Mouse (Mus musculus) midbrain, postnatal 0 days (tissue): ENCODE results near the gene Smo. TPM values are rescaled to one million over a fixed set of nuclear protein-coding genes. Genes with fewer than 3 reads are reported as not detected.

Experiments
- ATAC-seq: fragments of 200-750 bp; cut with Nextera tagmentation; 2 replicates; pipeline ENCODE4 v1.8.0; 2017; ENCODE audit warnings: moderate number of reproducible peaks, mild to moderate bottlenecking, moderate TSS enrichment, moderate library complexity; ENCODE audit not compliant: low FRiP score
- DNase-seq: peaks from one replicate; pipeline ENCODE4 v3.0.0-alpha.2; 2015; ENCODE audit warnings: low spot score
- H3K27ac ChIP-seq: fragments of 300-500 bp; sonication (generic); 2 replicates; pipeline ENCODE4 v1.5.1; 2014; ENCODE audit warnings: low read depth, mild to moderate bottlenecking, low read length, mixed read lengths
- H3K27me3 ChIP-seq: fragments of 300-500 bp; sonication (generic); 2 replicates; pipeline ENCODE4 v1.6.1; 2014; ENCODE audit warnings: low read length, control low read depth, mixed read lengths; ENCODE audit not compliant: insufficient read depth
- H3K36me3 ChIP-seq: fragments of 300-500 bp; sonication (generic); 2 replicates; pipeline ENCODE4 v1.6.1; 2014; ENCODE audit warnings: low read length, control low read depth, mixed read lengths; ENCODE audit not compliant: insufficient read depth
- H3K4me1 ChIP-seq: fragments of 300-500 bp; sonication (generic); 2 replicates; pipeline ENCODE4 v1.6.1; 2014; ENCODE audit warnings: mild to moderate bottlenecking, control low read depth, antibody characterized with exemption, low read length, mixed read lengths; ENCODE audit not compliant: insufficient read depth
- H3K4me2 ChIP-seq: fragments of 300-500 bp; sonication (generic); 2 replicates; pipeline ENCODE4 v1.6.1; 2014; ENCODE audit warnings: low read depth, mild to moderate bottlenecking, low read length, mixed read lengths; ENCODE audit not compliant: poor library complexity, severe bottlenecking
- H3K4me3 ChIP-seq: fragments of 300-500 bp; sonication (generic); 2 replicates; pipeline ENCODE4 v1.5.1; 2014; ENCODE audit warnings: low read depth, mild to moderate bottlenecking, low read length, moderate library complexity
- H3K9ac ChIP-seq: fragments of 300-500 bp; sonication (generic); replicated peaks from 2 replicates; pipeline ENCODE4 v1.6.1; 2014; ENCODE audit warnings: mild to moderate bottlenecking, low read length, moderate library complexity, mixed read lengths; ENCODE audit not compliant: poor library complexity, severe bottlenecking
- H3K9me3 ChIP-seq: fragments of 300-500 bp; sonication (generic); 2 replicates; pipeline ENCODE4 v1.6.1; 2016; ENCODE audit warnings: low read length, control low read depth
- CTCF ChIP-seq: IDR thresholded peaks from 2 replicates; pipeline ENCODE4 v1.5.1; 2016; ENCODE audit warnings: antibody characterized with exemption, mild to moderate bottlenecking
- WGBS: fragments of 180-500 bp; shearing (Covaris S2); extraction: QIAGEN DNeasy Blood & Tissue Kit; methylation state at CpG from one replicate; pipeline ENCODE4 v1.1.7; 2014; 5-methylcytosine and 5-hydroxymethylcytosine counted together
- polyA plus RNA-seq: library from polyadenylated mRNA; unstranded; fragments of >200 nt; fragmentation: Nextera tagmentation; extraction: Ambion mirVana; gene quantifications from 2 replicates; pipeline ENCODE4 v1.2.1, GENCODE M21; 2015
- total RNA-seq: library from RNA; depleted of rRNA; stranded (reverse); fragments of >200 nt; gene quantifications from 2 replicates; pipeline ENCODE4 v1.2.3, GENCODE M21; 2014

The Smo gene
- total and polyA plus RNA-seq, 2 experiments from 2014 or later: 7.8 to 42.3 TPM

DNA sequence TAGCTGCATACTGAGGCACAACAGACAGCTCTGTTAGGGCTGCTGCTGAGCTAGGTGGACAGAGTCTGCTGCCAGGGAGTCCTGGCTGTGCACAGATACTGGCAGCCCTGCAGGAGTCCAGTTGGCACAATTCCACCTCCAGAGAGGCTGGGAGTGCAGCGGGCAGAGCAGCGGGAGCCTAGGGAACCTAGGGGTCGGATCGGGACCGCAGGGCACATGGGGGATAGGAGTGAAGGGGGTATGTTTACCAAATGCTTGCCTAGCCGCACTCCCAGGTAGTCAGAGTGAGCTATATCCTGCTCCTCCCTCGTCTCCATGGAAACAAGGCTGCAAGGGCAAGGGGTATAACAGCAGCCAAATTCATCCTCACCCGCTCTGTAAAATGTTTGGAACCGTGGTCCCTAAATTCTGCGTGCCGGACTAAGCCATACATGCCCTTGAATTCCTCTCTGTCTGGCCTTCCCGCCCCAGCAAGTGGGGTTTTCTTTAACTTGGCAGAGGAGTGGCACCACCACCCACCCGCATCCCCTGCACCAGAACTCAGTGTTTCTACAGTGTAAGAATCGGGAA lies 17.3 kb upstream of the Smo start:
- 12% methylated on average over 14 of the region's 14 CpGs for WGBS
- Histone ChIP-seq H3K9ac (no peak overlapping the region; the same call in 1 of the 2 replicates), H3K27ac (peak overlapping the region; percentile 33)

GRCm38 (mm10) chr6:29718894-29719329 lies 16.4 kb upstream of the Smo start:
- Histone ChIP-seq H3K27ac (peak overlapping the region; percentile 44), H3K9me3 (no peaks in the 10 kb centered on the region), H3K9ac (0 out of 2 replicates have a peak overlapping the region, but pooled peaks have one; percentile 25), H3K36me3 (no peaks in the 10 kb centered on the region), H3K27me3 (no peaks in the 10 kb centered on the region), H3K4me2 (peak overlapping the region; percentile 44), H3K4me3 (peak overlapping the region; percentile 19), H3K4me1 (peaks cover 17% of the 10 kb centered on the region)
- DNase-seq (peak; percentile 58), ATAC-seq (peak; percentile 63)
- TF ChIP-seq CTCF: no peak
- WGBS: 7% methylated on average over 15 of the region's 15 CpGs

More for the DNA sequence above, 17.3 kb upstream of the Smo start:
- TF ChIP-seq CTCF: no peak
- H3K4me2 ChIP-seq: peak overlapping the region; percentile 44
- no peaks in the 10 kb centered on the region for H3K27me3 ChIP-seq
- DNase-seq (peak; percentile 66), ATAC-seq (peak; percentile 76)
- H3K36me3 ChIP-seq: no peaks in the 10 kb centered on the region
- peaks cover 17% of the 10 kb centered on the region for H3K4me1 ChIP-seq
- H3K9me3 ChIP-seq: no peaks in the 10 kb centered on the region
- H3K4me3 ChIP-seq: no peak overlapping the region

GRCm38 (mm10) chr6:29721890-29722289 lies 13.4 kb upstream of the Smo start:
- TF ChIP-seq CTCF: no peak
- Histone ChIP-seq H3K4me3 (no peak overlapping the region), H3K9ac (no peak overlapping the region), H3K4me1 (peaks cover 17% of the 10 kb centered on the region), H3K4me2 (no peak overlapping the region), H3K9me3 (no peaks in the 10 kb centered on the region), H3K27me3 (no peaks in the 10 kb centered on the region), H3K36me3 (no peaks in the 10 kb centered on the region), H3K27ac (no peak overlapping the region)
- ATAC-seq (no peak), DNase-seq (no peak)
- WGBS: 90% methylated on average over 2 of the region's 2 CpGs

- WGBS: 77% methylated on average over 1 of the region's 1 CpGs
- Histone ChIP-seq H3K27ac (no peak overlapping the region), H3K4me1 (no peaks in the 10 kb centered on the region), H3K27me3 (no peaks in the 10 kb centered on the region), H3K4me2 (no peak overlapping the region), H3K4me3 (no peak overlapping the region), H3K9ac (no peak overlapping the region), H3K36me3 (no peaks in the 10 kb centered on the region), H3K9me3 (no peaks in the 10 kb centered on the region)
- no peak for ATAC-seq
- DNase-seq: no peak
- TF ChIP-seq CTCF: no peak
These were observed 8.6 kb upstream of the Smo start for GRCm38 (mm10) chr6:29726576-29727200.

- no peak overlapping the region for H3K27ac ChIP-seq
- no peak overlapping the region for H3K9ac ChIP-seq
- WGBS: 91% methylated on average over 3 of the region's 3 CpGs
- H3K27me3 ChIP-seq: no peaks in the 10 kb centered on the region
- no peak overlapping the region for H3K4me2 ChIP-seq
- no peaks in the 10 kb centered on the region for H3K36me3 ChIP-seq
- H3K9me3 ChIP-seq: no peaks in the 10 kb centered on the region
- no peak for DNase-seq
- no peaks in the 10 kb centered on the region for H3K4me1 ChIP-seq
- TF ChIP-seq CTCF: no peak
- ATAC-seq: no peak
- H3K4me3 ChIP-seq: no peak overlapping the region
These were observed 7.3 kb upstream of the Smo start for GRCm38 (mm10) chr6:29728035-29728434.

- Histone ChIP-seq H3K4me2 (no peak overlapping the region), H3K27me3 (no peaks in the 10 kb centered on the region), H3K4me3 (no peak overlapping the region), H3K27ac (no peak overlapping the region), H3K36me3 (no peaks in the 10 kb centered on the region), H3K9me3 (no peaks in the 10 kb centered on the region), H3K9ac (no peak overlapping the region), H3K4me1 (no peaks in the 10 kb centered on the region)
- TF ChIP-seq CTCF: no peak
- DNase-seq: no peak
- WGBS: 85% methylated on average over 1 of the region's 1 CpGs
- ATAC-seq: no peak
These were observed 5.8 kb upstream of the Smo start for GRCm38 (mm10) chr6:29729491-29729890.
